Mouse (Mus musculus) heart, postnatal 14 days (tissue): ENCODE measurements at regions not wholly inside any gene's neighbourhood (a gene's known extent, or its start where the extent isn't known, plus 50 kb on each side); places are given as distances from the start of the nearest gene placed in this dataset.
"Not testable (repeated sequence)": the region's sequence is repeated elsewhere in the genome, so short reads cannot be mapped to it uniquely, and the experiment has no call there.

Source experiments
- DNase-seq, 2 experiments: peaks; one replicate each; pipeline ENCODE4 v3.0.0; 2021 to 2022
- intact Hi-C: fragments of 180-260 bp; cut with DNase I; formaldehyde crosslinking; loops from one replicate; pipeline ENCODE4 v1.15.1; 2025

- intact Hi-C loops, DNase-seq: not testable (repeated sequence)
These were observed 57.1 kb downstream of the Nap1l2 start for GRCm38 (mm10) chrX:103129347-103129746.

- intact Hi-C loops, result no loop called here
- peak in 1 of 2 experiments; percentile 6 for DNase-seq
These were observed 77.3 kb downstream of the Nap1l2 start for GRCm38 (mm10) chrX:103109181-103109580.

DNA sequence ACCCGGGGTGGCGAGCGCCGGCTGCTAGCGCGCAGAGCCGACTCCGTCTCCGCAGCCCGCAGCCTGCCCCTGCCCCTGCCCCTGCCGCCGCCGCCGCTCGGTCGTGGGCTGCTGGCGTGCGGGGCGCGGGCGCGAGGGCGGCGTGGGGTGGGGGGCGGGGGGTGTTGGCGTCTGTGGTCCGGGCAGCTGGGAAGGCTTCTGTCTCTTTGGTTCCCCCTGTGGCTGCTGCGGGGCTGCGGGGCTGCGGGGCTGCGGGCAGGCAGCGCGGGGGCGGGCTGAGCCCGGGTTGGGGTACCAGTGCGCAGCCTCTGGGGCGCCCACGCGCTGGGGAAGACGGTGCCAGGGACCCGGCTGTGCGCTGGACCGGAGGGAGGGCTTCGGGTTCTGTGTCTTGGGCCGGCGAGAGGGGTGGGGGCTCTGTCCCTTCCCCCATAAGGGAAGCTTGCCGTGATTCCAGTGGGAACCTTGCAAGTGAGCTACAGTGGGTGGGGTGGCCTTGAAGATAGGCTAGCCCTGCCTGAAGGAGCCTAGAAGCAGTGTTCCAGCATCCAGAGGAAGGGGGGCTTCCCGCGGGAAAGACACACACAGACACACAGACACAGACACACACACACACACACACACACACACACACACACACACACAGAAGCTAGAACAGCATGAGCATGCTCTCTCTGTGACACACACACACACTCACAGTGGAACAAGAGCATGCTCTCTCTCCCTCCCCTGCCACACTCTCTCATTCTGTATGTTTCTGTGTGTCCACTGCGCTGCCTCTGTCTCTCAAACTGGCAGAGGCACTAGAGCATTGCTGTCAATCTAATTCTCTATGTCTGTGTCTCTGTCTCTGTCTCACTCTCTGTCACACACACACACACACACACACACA, 118.5 kb downstream of the Nap1l2 start:
- intact Hi-C loops, result not testable (repeated sequence)

DNA sequence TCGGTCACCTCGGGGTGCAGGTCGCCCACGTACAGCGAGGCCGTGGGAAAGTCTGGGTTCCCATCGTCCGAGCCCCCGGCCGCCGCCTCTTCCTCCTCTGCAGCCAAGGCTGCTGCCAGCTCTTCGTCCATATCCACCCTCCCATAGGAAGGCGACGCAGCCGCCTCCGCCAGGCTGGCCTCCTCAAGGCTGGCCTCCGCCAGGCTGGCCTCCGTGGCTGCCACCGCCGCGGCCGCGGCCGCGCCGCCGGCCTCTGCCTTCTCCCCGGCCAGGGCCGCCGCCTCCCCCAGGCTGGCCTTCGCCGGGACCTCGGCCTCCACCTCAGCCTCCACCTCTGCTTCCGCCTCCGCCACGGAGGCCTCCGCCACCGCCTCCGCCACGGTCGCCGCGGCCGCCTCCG, 119.3 kb downstream of the Nap1l2 start:
- DNase-seq, intact Hi-C loops: not testable (repeated sequence)

More for the DNA sequence above, 118.5 kb downstream of the Nap1l2 start:
- DNase-seq, result not testable (repeated sequence)

- peak; percentile 1 for DNase-seq
- intact Hi-C loops, result no loop called here
These were observed 98.3 kb downstream of the 1700018G05Rik start for GRCm38 (mm10) chrX:103026256-103027028.

- not testable (repeated sequence) for DNase-seq
These were observed 97.3 kb downstream of the 1700018G05Rik start for GRCm38 (mm10) chrX:103025495-103025894.

GRCm38 (mm10) chrX:103013425-103014057, 85.4 kb downstream of the 1700018G05Rik start:
- DNase-seq, intact Hi-C loops: not testable (repeated sequence)

More at GRCm38 (mm10) chrX:103025495-103025894, 97.3 kb downstream of the 1700018G05Rik start:
- intact Hi-C loops, result not testable (repeated sequence)

DNA sequence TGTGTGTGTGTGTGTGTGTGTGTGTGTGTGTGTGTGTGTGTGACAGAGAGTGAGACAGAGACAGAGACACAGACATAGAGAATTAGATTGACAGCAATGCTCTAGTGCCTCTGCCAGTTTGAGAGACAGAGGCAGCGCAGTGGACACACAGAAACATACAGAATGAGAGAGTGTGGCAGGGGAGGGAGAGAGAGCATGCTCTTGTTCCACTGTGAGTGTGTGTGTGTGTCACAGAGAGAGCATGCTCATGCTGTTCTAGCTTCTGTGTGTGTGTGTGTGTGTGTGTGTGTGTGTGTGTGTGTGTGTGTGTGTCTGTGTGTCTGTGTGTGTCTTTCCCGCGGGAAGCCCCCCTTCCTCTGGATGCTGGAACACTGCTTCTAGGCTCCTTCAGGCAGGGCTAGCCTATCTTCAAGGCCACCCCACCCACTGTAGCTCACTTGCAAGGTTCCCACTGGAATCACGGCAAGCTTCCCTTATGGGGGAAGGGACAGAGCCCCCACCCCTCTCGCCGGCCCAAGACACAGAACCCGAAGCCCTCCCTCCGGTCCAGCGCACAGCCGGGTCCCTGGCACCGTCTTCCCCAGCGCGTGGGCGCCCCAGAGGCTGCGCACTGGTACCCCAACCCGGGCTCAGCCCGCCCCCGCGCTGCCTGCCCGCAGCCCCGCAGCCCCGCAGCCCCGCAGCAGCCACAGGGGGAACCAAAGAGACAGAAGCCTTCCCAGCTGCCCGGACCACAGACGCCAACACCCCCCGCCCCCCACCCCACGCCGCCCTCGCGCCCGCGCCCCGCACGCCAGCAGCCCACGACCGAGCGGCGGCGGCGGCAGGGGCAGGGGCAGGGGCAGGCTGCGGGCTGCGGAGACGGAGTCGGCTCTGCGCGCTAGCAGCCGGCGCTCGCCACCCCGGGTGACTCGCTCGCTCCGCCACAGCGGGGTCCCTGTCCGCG, 84.4 kb downstream of the 1700018G05Rik start:
- intact Hi-C loops, DNase-seq: not testable (repeated sequence)

GRCm38 (mm10) chrX:102993956-102994355, 65.8 kb downstream of the 1700018G05Rik start:
- intact Hi-C loops, DNase-seq: not testable (repeated sequence)
